Mouse (Mus musculus): Measurements from ENCODE around the gene Sppl2c. TPM values are rescaled to one million over a fixed set of nuclear protein-coding genes. Genes with fewer than 3 reads are reported as not detected.
A peak's percentile ranks its signal among the peaks of the same experiment; 100 is the strongest.

The Sppl2c gene
- total RNA-seq, 2 experiments from 2014 or later = not detected

- DNase-seq = no peak
- intact Hi-C loops (cut with DNase I) = loop anchor here (10.0 kb wide), 1 partner anchor 210 kb away; no protein-coding TSS in a partner anchor
Measured at GRCm38 (mm10) chr11:104234680-104235079, 48.6 kb downstream of the Sppl2c start.

- DNase-seq = no peak
- intact Hi-C loops (cut with DNase I) = loop anchor here (10.0 kb wide), 1 partner anchor 209 kb away; no protein-coding TSS in a partner anchor
Measured at GRCm38 (mm10) chr11:104235881-104236280, 49.8 kb downstream of the Sppl2c start.

- intact Hi-C loops (cut with DNase I) = loop anchor here (10.0 kb wide), 1 partner anchor 208 kb away; no protein-coding TSS in a partner anchor
- DNase-seq = peak; percentile 54 to 76
Measured at GRCm38 (mm10) chr11:104237226-104237625, 51.1 kb downstream of the Sppl2c start.

GRCm38 (mm10) chr11:104237958-104238747 lies 52.0 kb downstream of the Sppl2c start:
- no peak for DNase-seq
- intact Hi-C loops (cut with DNase I) = loop anchor here (10.0 kb wide), 1 partner anchor 207 kb away; no protein-coding TSS in a partner anchor

Other genes with a start within 250 kb of the Sppl2c start
- 10 to 100 TPM; 36.0 to 37.8 TPM for gene Nsf, start 232.3 kb upstream of the Sppl2c start, total RNA-seq (2021)
- gene Arf2, start 219.6 kb upstream of the Sppl2c start, total RNA-seq (2021) = 10 to 100 TPM; 40.6 to 44.6 TPM
- not detected for gene Crhr1, start 53.5 kb upstream of the Sppl2c start, total RNA-seq (2021)
- 10 to 100 TPM; 51.5 to 54.4 TPM for gene Mapt, start 45.1 kb downstream of the Sppl2c start, total RNA-seq (2021)